Mouse (Mus musculus) neural tube, embryonic 10.5 days (tissue): ENCODE data around the gene Col4a2.
"Not testable (repeated sequence)": the region's sequence is repeated elsewhere in the genome, so short reads cannot be mapped to it uniquely, and the experiment has no call there.

Source experiments
- DNase-seq: peaks from one replicate; pipeline ENCODE4 v3.0.0-alpha.2; 2017; ENCODE audit warnings: low spot score; ENCODE audit errors: extremely low spot score

Gene Col4a2

DNA sequence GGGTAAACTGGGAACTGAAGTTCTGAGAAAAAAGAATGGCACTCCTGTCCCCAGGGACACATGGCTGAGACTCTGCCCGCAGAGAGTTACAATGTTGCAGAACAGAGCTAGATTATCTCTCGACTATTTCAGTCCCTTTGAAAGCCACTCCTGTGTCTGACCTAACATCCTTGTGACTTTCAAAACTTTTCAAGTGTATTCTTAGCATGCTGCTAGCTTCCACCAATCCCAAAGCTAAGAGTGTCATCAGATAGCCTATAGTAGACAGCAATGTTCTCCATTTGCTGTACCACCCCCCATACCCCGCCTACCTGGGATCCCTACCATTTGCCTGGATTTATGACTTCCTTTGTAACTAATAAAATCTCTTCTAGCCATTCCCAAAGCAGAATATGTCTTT, 169.9 kb downstream of the Col4a2 start:
- no peak for DNase-seq

GRCm38 (mm10) chr8:11486142-11486541, 173.5 kb downstream of the Col4a2 start:
- peak; percentile 75 for DNase-seq

DNA sequence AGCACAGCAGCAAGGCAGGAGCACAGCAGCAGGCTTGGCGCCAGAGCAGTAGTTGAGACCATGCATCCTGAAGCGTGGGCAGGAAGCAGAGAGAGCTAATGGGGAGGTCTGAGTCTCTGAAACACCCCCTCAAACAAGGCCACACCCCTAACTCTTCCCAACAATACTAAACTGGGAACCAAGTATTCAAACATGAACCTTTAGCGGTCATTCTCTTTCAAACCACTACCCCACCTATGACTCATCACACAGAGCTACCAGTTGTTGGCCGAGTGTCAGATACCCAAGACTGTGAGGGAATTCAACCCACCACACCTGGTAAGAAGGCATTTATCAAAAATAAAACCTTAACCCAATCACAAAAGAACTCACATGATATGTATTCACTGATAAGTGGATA, 174.6 kb downstream of the Col4a2 start:
- DNase-seq = no peak

- not testable (repeated sequence) for DNase-seq
These were observed 179.7 kb downstream of the Col4a2 start for GRCm38 (mm10) chr8:11492340-11492739.

- DNase-seq = peak; percentile 92
These were observed 184.7 kb downstream of the Col4a2 start, which contains the start of gene Naxd for GRCm38 (mm10) chr8:11497017-11497990. Gene Naxd (plus strand): TSS chr8:11497506.

DNA sequence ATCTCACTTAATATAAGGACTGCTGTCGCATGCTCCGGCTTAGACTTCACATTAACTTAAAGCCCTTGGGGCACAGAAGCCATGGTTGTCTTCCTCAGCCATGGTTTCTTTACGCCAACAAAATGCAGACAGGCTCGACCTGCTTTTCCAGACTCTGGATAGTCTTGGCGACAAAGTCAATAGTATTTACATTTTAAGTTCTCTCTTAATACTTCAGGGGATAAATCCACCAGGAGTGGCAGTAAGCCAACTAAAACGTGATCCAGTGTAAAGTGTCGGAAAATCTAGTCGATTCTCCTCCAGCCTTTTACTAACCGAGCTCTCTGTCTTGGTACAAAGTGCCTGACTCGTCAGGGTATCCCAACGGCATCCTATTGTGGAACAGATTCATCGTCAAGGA, 185.7 kb downstream of the Col4a2 start:
- DNase-seq = no peak
